Mouse (Mus musculus): ENCODE measurements around the gene Lgals1.

- TF ChIP-seq EP300 (optimal IDR thresholded peaks at IDR 0.05) (no peak), CTCF (IDR thresholded peaks at IDR 0.05; ENCODE audit: low read depth) (no peak)
These were observed 21.1 kb downstream of the Lgals1 start, which contains the start of gene Triobp for GRCm38 (mm10) chr15:78947657-78948056.

All from stomach, postnatal 0 days (tissue).